In the genomic region with DNA sequence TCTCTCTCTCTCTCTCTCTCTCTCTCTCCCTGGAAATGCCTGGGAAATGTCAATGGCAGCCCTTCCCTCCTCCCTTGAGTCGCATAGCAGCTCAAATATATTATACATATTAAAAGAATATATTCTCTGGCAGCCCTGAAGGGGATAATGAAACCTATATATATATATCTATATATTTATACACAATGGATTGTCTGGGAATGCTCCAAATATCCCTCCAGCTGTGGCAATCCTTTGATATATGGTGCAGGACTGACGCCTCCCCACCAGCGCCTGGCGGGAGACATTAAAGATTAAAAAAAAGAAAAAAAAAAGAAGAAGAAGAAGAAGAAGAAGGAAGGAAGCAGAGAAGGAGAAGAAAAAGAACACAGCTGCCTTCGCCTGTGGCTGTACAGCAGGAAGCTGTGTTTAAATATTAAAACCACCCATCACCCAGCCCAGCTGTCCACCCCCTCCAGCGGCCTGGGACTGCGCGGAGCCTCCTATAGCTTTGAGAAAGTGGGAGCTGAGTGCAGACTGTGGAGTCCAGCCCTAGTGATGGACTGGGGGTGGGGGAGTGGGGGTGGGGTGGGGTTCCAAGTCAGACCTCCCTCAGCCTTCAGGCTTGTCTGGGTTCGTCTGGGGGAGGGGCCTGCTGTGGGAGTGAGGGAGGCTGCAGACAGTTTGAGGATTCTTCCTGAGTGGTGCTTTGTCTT, we compare ENCODE assay signal across 12 mouse cellular contexts. TPM values are rescaled to one million over a fixed set of nuclear protein-coding genes. Genes with fewer than 3 reads are reported as not detected.
DNase-seq lines count a peak whose midpoint lies in the region; ATAC-seq lines count a peak whose summit lies in the region.
"Had no signal": no experiment of that assay in that cellular context is flagged by ENCODE, and none has a peak within 500 bp of the region (broad histone marks: within the 10 kb centered on the region; RNA-seq: fewer than 3 reads in every experiment).

No protein-coding gene starts in this region.

- no peak overlapping the region for H3K27ac ChIP-seq in limb, embryonic 12.5 days
- H3K27ac ChIP-seq in limb, embryonic 10.5 days, result no peak overlapping the region
- H3K27ac ChIP-seq in embryonic facial prominence, embryonic 15.5 days (replicated peaks), result no peak overlapping the region
- H3K27ac ChIP-seq in midbrain, embryonic 14.5 days (replicated peaks; ENCODE audit: low read depth, low read length), result peak overlapping the region; percentile 79

- H3K9me3 ChIP-seq in limb, embryonic 12.5 days, result no peaks in the 10 kb centered on the region
- H3K9me3 ChIP-seq in limb, embryonic 10.5 days (replicated peaks), result no peaks in the 10 kb centered on the region
- no peaks in the 10 kb centered on the region for H3K9me3 ChIP-seq in embryonic facial prominence, embryonic 15.5 days (replicated peaks)
- no peaks in the 10 kb centered on the region for H3K9me3 ChIP-seq in midbrain, embryonic 14.5 days (ENCODE audit: control insufficient read depth, low read length)

- ATAC-seq in limb, embryonic 12.5 days (ENCODE audit: insufficient number of reproducible peaks, insufficient read depth, low FRiP score, low TSS enrichment, low read depth), result peak; percentile 49; the same call in 1 of the 2 replicates
- 0 out of 2 replicates have a peak, but pooled peaks have one; percentile 25 for ATAC-seq in embryonic facial prominence, embryonic 15.5 days (ENCODE audit: insufficient number of reproducible peaks, low FRiP score, low TSS enrichment, low read depth)
- peak; percentile 69 for ATAC-seq in midbrain, embryonic 14.5 days (ENCODE audit: low FRiP score, low TSS enrichment)
- ATAC-seq: activated CD4-positive, CD25-positive, alpha-beta regulatory T cell, adult 4 months had no signal

- peaks cover 6% of the 10 kb centered on the region for H3K4me1 ChIP-seq in limb, embryonic 12.5 days (replicated peaks)
- peaks cover 15% of the 10 kb centered on the region for H3K4me1 ChIP-seq in limb, embryonic 10.5 days
- H3K4me1 ChIP-seq in embryonic facial prominence, embryonic 15.5 days, result peaks cover 7% of the 10 kb centered on the region; the same call in 1 of the 2 replicates
- H3K4me1 ChIP-seq in midbrain, embryonic 14.5 days (ENCODE audit: control insufficient read depth, insufficient read depth, low read length), result peaks cover 19% of the 10 kb centered on the region

- peak; percentile 17 for DNase-seq in embryo, embryonic 10.5 days (ENCODE audit: low spot score)
- DNase-seq in embryo, embryonic 9.5 days (ENCODE audit: extremely low spot score), result no peak
- DNase-seq in limb, embryonic 10.5 days (ENCODE audit: low spot score), result no peak
- peak; percentile 60 for DNase-seq in midbrain, embryonic 14.5 days
- DNase-seq in left cerebral cortex, postnatal 10 days (ENCODE audit: extremely low spot score in 1 of 2, low spot score in 2 of 2), result no peak
- no peak for DNase-seq in right cerebral cortex, adult 2 months (ENCODE audit: low spot score in 2 of 2)
- DNase-seq: kidney, postnatal 36 days; lung, postnatal 36 days had no signal

- peaks cover 13% of the 10 kb centered on the region for H3K27me3 ChIP-seq in limb, embryonic 12.5 days
- H3K27me3 ChIP-seq in limb, embryonic 10.5 days (ENCODE audit: low read depth, poor library complexity, severe bottlenecking), result peaks cover 22% of the 10 kb centered on the region
- peaks cover 7% of the 10 kb centered on the region; the same call in 1 of the 2 replicates for H3K27me3 ChIP-seq in embryonic facial prominence, embryonic 15.5 days
- no peaks in the 10 kb centered on the region; the same call in 1 of the 2 replicates for H3K27me3 ChIP-seq in midbrain, embryonic 14.5 days (ENCODE audit: control insufficient read depth, insufficient read depth, low read length)

- H3K36me3 ChIP-seq in limb, embryonic 12.5 days, result no peaks in the 10 kb centered on the region
- no peaks in the 10 kb centered on the region for H3K36me3 ChIP-seq in limb, embryonic 10.5 days
- no peaks in the 10 kb centered on the region for H3K36me3 ChIP-seq in embryonic facial prominence, embryonic 15.5 days
- no peaks in the 10 kb centered on the region for H3K36me3 ChIP-seq in midbrain, embryonic 14.5 days (ENCODE audit: control insufficient read depth, insufficient read depth, low read length)

- WGBS in limb, embryonic 12.5 days, result 47% methylated on average over 9 of the region's 9 CpGs
- WGBS in limb, embryonic 10.5 days, result 60% methylated on average over 9 of the region's 9 CpGs
- WGBS in embryonic facial prominence, embryonic 15.5 days, result 25% methylated on average over 9 of the region's 9 CpGs
- WGBS in midbrain, embryonic 14.5 days, result 29% methylated on average over 9 of the region's 9 CpGs

- H3K9ac ChIP-seq in limb, embryonic 12.5 days (replicated peaks), result no peak overlapping the region
- no peak overlapping the region for H3K9ac ChIP-seq in embryonic facial prominence, embryonic 15.5 days
- no peak overlapping the region; the same call in 1 of the 2 replicates for H3K9ac ChIP-seq in midbrain, embryonic 14.5 days (replicated peaks; ENCODE audit: low read length)

- H3K4me3 ChIP-seq in limb, embryonic 12.5 days (replicated peaks), result no peak overlapping the region
- no peak overlapping the region for H3K4me3 ChIP-seq in limb, embryonic 10.5 days
- H3K4me3 ChIP-seq in embryonic facial prominence, embryonic 15.5 days (replicated peaks), result no peak overlapping the region
- no peak overlapping the region for H3K4me3 ChIP-seq in midbrain, embryonic 14.5 days (replicated peaks; ENCODE audit: low read depth, low read length)

- H3K4me2 ChIP-seq in limb, embryonic 12.5 days, result no peak overlapping the region
- H3K4me2 ChIP-seq in embryonic facial prominence, embryonic 15.5 days (replicated peaks), result no peak overlapping the region
- H3K4me2 ChIP-seq in midbrain, embryonic 14.5 days (ENCODE audit: low read length), result no peak overlapping the region
- H3K4me2 ChIP-seq: heart, embryonic 11.5 days had no signal

- intact Hi-C loops in left cerebral cortex, postnatal 10 days (cut with DNase I), result no loop called here

RNA-seq across cellular contexts. Expression of gene Blcap, which starts 36.6 kb away (rescaled TPM):
- polyA plus RNA-seq in limb, embryonic 12.5 days (2016; fragmentation: Nextera tagmentation; extraction: Ambion mirVana), result 68.7 and 69.3 TPM in 2 replicates
- 58.0 and 66.9 TPM in 2 replicates for polyA plus RNA-seq in limb, embryonic 10.5 days (2016; fragmentation: Nextera tagmentation; extraction: Ambion mirVana)
- 54.2 and 57.1 TPM in 2 replicates for polyA plus RNA-seq in embryonic facial prominence, embryonic 15.5 days (2015; fragmentation: Nextera tagmentation; extraction: Ambion mirVana)
- polyA plus RNA-seq in midbrain, embryonic 14.5 days (2014; fragmentation: Nextera tagmentation; extraction: Ambion mirVana), result 353 and 397 TPM in 2 replicates
- total RNA-seq in left cerebral cortex, postnatal 10 days (2021), result 100 to 1,000 TPM; 136 TPM

RNA-seq across cellular contexts. Expression of gene Nnat, which starts 47.8 kb away (rescaled TPM):
- polyA plus RNA-seq in limb, embryonic 12.5 days (2016; fragmentation: Nextera tagmentation; extraction: Ambion mirVana), result 1,818 and 1,932 TPM in 2 replicates
- 2,112 and 2,427 TPM in 2 replicates for polyA plus RNA-seq in limb, embryonic 10.5 days (2016; fragmentation: Nextera tagmentation; extraction: Ambion mirVana)
- polyA plus RNA-seq in embryonic facial prominence, embryonic 15.5 days (2015; fragmentation: Nextera tagmentation; extraction: Ambion mirVana), result 322 and 340 TPM in 2 replicates
- polyA plus RNA-seq in midbrain, embryonic 14.5 days (2014; fragmentation: Nextera tagmentation; extraction: Ambion mirVana), result 7,465 and 9,945 TPM in 2 replicates
- total RNA-seq in left cerebral cortex, postnatal 10 days (2021), result 100 to 1,000 TPM; 562 to 692 TPM

Comparison
In these comparisons a context has a peak if more than half of its experiments do, and no peak if none do; other contexts are left out.
1. DNase-seq: peak in embryo, embryonic 10.5 days (single experiment) and midbrain, embryonic 14.5 days (single experiment); none in embryo, embryonic 9.5 days (single experiment), limb, embryonic 10.5 days (single experiment), left cerebral cortex, postnatal 10 days (0 of 2) and right cerebral cortex, adult 2 months (0 of 2).
2. Peak in every context shown above with its lines, with median percentiles within 50 percentile points of each other: ATAC-seq.